Mouse (Mus musculus) megakaryocyte-erythroid progenitor cell, adult 5-6 weeks (primary cell): ENCODE data around the gene Klra10. TPM values are rescaled to one million over a fixed set of nuclear protein-coding genes. Genes with fewer than 3 reads are reported as not detected.
"Not testable (repeated sequence)": the region's sequence is repeated elsewhere in the genome, so short reads cannot be mapped to it uniquely, and the experiment has no call there.

ENCODE experiments used
- ATAC-seq: replicated peaks from 2 replicates; pipeline ENCODE4 v1.8.0; 2016; ENCODE audit warnings: mild to moderate bottlenecking, inconsistent platforms; ENCODE audit not compliant: severe bottlenecking, poor library complexity, low FRiP score, low TSS enrichment
- total RNA-seq, 2 experiments: library from RNA; stranded (forward) in 1 of 2; stranded (reverse) in 1 of 2; fragments of 200-1000, 215-1000 nt in 1 of 2; fragments of >200 nt in 1 of 2; fragmentation: Nextera tagmentation in 1 of 2; gene quantifications; 2 replicates each; pipeline ENCODE4 v1.2.3; 2014 to 2017

The Klra10 gene
- total RNA-seq (2014; fragmentation: Nextera tagmentation) (not detected in 2 replicates), total RNA-seq (2017) (1.4 and 10.1 TPM in 2 replicates)

- ATAC-seq = not testable (repeated sequence)
Observed at GRCm38 (mm10) chr6:130281828-130282227, at the start of gene Klra10. Klra10 (minus strand) TSS chr6:130281928.

GRCm38 (mm10) chr6:130287984-130288649, 6.4 kb upstream of the Klra10 start:
- ATAC-seq = no peak

- ATAC-seq = no peak
Observed at GRCm38 (mm10) chr6:130255326-130255725, 26.4 kb downstream of the Klra10 start.

- no peak for ATAC-seq
Observed at GRCm38 (mm10) chr6:130237536-130237935, 44.2 kb downstream of the Klra10 start.

GRCm38 (mm10) chr6:130236635-130237034, 45.1 kb downstream of the Klra10 start:
- ATAC-seq = peak; percentile 96

GRCm38 (mm10) chr6:130233222-130233621, 48.5 kb downstream of the Klra10 start, which contains the start of gene Klra7:
Klra7 (minus strand) TSS chr6:130233322.
- ATAC-seq = no peak

Other genes with a start within 250 kb of the Klra10 start
- 0.49 TPM in 1 of 2 replicates, not detected in the other for gene Klra4, start 214.7 kb downstream of the Klra10 start, total RNA-seq (2014; fragmentation: Nextera tagmentation)
- 3.0 TPM in 1 of 2 replicates, not detected in the other for gene Klra4, start 214.7 kb downstream of the Klra10 start, total RNA-seq (2017)
- not detected in 2 replicates for gene Klra8, start 152.0 kb downstream of the Klra10 start, total RNA-seq (2014; fragmentation: Nextera tagmentation)
- gene Klra8, start 152.0 kb downstream of the Klra10 start, total RNA-seq (2017) = 22.4 TPM in 1 of 2 replicates, not detected in the other
- gene Klra9, start 88.8 kb downstream of the Klra10 start, total RNA-seq (2014; fragmentation: Nextera tagmentation) = 3.2 TPM in 1 of 2 replicates, not detected in the other
- gene Klra9, start 88.8 kb downstream of the Klra10 start, total RNA-seq (2017) = 0.61 and 4.1 TPM in 2 replicates
- 0.82 TPM in 1 of 2 replicates, not detected in the other for gene Klra7, start 48.6 kb downstream of the Klra10 start, total RNA-seq (2014; fragmentation: Nextera tagmentation)
- gene Klra7, start 48.6 kb downstream of the Klra10 start, total RNA-seq (2017) = 2.7 and 8.2 TPM in 2 replicates
- not detected in 2 replicates for gene Klra3, start 55.6 kb upstream of the Klra10 start, total RNA-seq (2014; fragmentation: Nextera tagmentation)
- gene Klra3, start 55.6 kb upstream of the Klra10 start, total RNA-seq (2017) = 2.5 TPM in 1 of 2 replicates, not detected in the other
- gene Klra1, start 104.9 kb upstream of the Klra10 start, total RNA-seq (2014; fragmentation: Nextera tagmentation) = not detected in 2 replicates
- 1.6 and 1.9 TPM in 2 replicates for gene Klra1, start 104.9 kb upstream of the Klra10 start, total RNA-seq (2017)